Mouse (Mus musculus) cerebellum, adult (tissue): Measurements from ENCODE around the gene Arf1.
"Not testable (repeated sequence)": the region's sequence is repeated elsewhere in the genome, so short reads cannot be mapped to it uniquely, and the experiment has no call there.

Source experiments
- ATAC-seq: cut with Nextera tagmentation; 2 replicates; pipeline ENCODE4 v1.9.2; 2017; ENCODE audit warnings: mild to moderate bottlenecking, moderate library complexity, mixed read lengths; ENCODE audit not compliant: insufficient number of reproducible peaks, low FRiP score, low TSS enrichment

Gene Arf1

GRCm38 (mm10) chr11:59226787-59227603 is 1.1 kb downstream of the Arf1 start:
- no peak for ATAC-seq

- ATAC-seq, result no peak
Observed at GRCm38 (mm10) chr11:59226251-59226650, 1.8 kb downstream of the Arf1 start.

- ATAC-seq, result no peak
Observed at GRCm38 (mm10) chr11:59225167-59225566, 2.9 kb downstream of the Arf1 start.

- no peak for ATAC-seq
Observed at GRCm38 (mm10) chr11:59224470-59224869, 3.6 kb downstream of the Arf1 start.

- no peak for ATAC-seq
Observed at GRCm38 (mm10) chr11:59224025-59224424, 4.0 kb downstream of the Arf1 start.

GRCm38 (mm10) chr11:59222306-59222705 is 5.8 kb downstream of the Arf1 start:
- ATAC-seq, result no peak

GRCm38 (mm10) chr11:59221604-59222003 is 6.5 kb downstream of the Arf1 start:
- no peak for ATAC-seq

- ATAC-seq, result no peak
Observed at GRCm38 (mm10) chr11:59219064-59219463, 9.0 kb downstream of the Arf1 start.

- ATAC-seq, result no peak
Observed at GRCm38 (mm10) chr11:59218389-59218998, 9.6 kb downstream of the Arf1 start.

GRCm38 (mm10) chr11:59216955-59217354 is 11.1 kb downstream of the Arf1 start:
- ATAC-seq, result no peak

GRCm38 (mm10) chr11:59212892-59213494 is 15.1 kb downstream of the Arf1 start:
- ATAC-seq, result no peak

- ATAC-seq, result not testable (repeated sequence)
Observed at GRCm38 (mm10) chr11:59212320-59212719, 15.8 kb downstream of the Arf1 start.

GRCm38 (mm10) chr11:59211561-59211960 is 16.5 kb downstream of the Arf1 start:
- not testable (repeated sequence) for ATAC-seq

- no peak for ATAC-seq
Observed at GRCm38 (mm10) chr11:59210020-59210419, 18.1 kb downstream of the Arf1 start.

- no peak for ATAC-seq
Observed at GRCm38 (mm10) chr11:59209580-59209979, 18.5 kb downstream of the Arf1 start.

- ATAC-seq, result peak; percentile 37
Observed at GRCm38 (mm10) chr11:59209003-59209441, 19.0 kb downstream of the Arf1 start.

GRCm38 (mm10) chr11:59208153-59208831 is 19.8 kb downstream of the Arf1 start, which contains the start of gene 2310033P09Rik:
TSS of gene 2310033P09Rik (plus strand) at chr11:59208321.
- peak; percentile 73 for ATAC-seq

GRCm38 (mm10) chr11:59202081-59202995 is 25.7 kb downstream of the Arf1 start, which contains the start of gene Mrpl55:
TSS of gene Mrpl55 (plus strand) at chr11:59202486.
- ATAC-seq, result peak; percentile 79; the same call in 1 of the 2 replicates

- no peak for ATAC-seq
Observed at GRCm38 (mm10) chr11:59201216-59202002, 26.7 kb downstream of the Arf1 start.
